Comparison of ENCODE assay signal across 16 mouse cellular contexts in the genomic region with DNA sequence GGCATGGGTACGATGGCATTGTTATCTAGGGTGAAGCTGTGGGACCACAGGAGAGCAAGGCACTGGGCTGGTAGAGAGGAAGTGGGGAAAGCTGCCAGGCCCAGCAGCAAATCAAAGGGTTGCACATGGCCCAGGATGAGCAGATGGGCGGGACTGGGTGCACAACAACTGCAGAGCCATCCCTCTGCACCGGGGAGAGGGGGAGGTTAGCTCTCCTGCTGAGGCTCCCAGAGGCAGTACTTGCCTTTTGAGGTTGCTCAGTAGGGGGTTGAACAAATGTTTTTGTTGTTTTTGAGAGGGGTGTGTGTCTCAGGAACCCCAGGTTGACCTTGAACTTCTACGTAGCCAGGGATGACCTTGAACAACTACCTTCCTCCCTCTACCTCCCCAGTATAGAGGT. TPM values are rescaled to one million over a fixed set of nuclear protein-coding genes. Genes with fewer than 3 reads are reported as not detected.
DNase-seq lines count a peak whose midpoint lies in the region; ATAC-seq lines count a peak whose summit lies in the region.
"Had no signal": no experiment of that assay in that cellular context is flagged by ENCODE, and none has a peak within 500 bp of the region (broad histone marks: within the 10 kb centered on the region; RNA-seq: fewer than 3 reads in every experiment).

No protein-coding gene starts in this region.

- ATAC-seq in kidney, embryonic 15.5 days (replicated peaks; ENCODE audit: low FRiP score): no peak
- ATAC-seq: forebrain, embryonic 15.5 days had no signal

- no peaks in the 10 kb centered on the region for H3K9me3 ChIP-seq in kidney, embryonic 15.5 days (replicated peaks)
- H3K9me3 ChIP-seq: embryonic facial prominence, embryonic 15.5 days; forebrain, embryonic 15.5 days had no signal

- H3K4me2 ChIP-seq in kidney, embryonic 15.5 days: no peak overlapping the region
- H3K4me2 ChIP-seq: embryonic facial prominence, embryonic 15.5 days; forebrain, embryonic 15.5 days; hindbrain, embryonic 14.5 days had no signal

- H3K4me3 ChIP-seq in kidney, embryonic 15.5 days (replicated peaks): no peak overlapping the region
- H3K4me3 ChIP-seq: embryonic facial prominence, embryonic 15.5 days; forebrain, embryonic 15.5 days had no signal

- peaks cover 8% of the 10 kb centered on the region; the same call in 1 of the 2 replicates for H3K4me1 ChIP-seq in kidney, embryonic 15.5 days
- H3K4me1 ChIP-seq: embryonic facial prominence, embryonic 15.5 days; forebrain, embryonic 15.5 days had no signal

- H3K27ac ChIP-seq in kidney, embryonic 15.5 days: no peak overlapping the region
- H3K27ac ChIP-seq: embryonic facial prominence, embryonic 15.5 days; forebrain, embryonic 15.5 days; hindbrain, embryonic 14.5 days had no signal

- no peaks in the 10 kb centered on the region for H3K27me3 ChIP-seq in kidney, embryonic 15.5 days
- H3K27me3 ChIP-seq: embryonic facial prominence, embryonic 15.5 days; forebrain, embryonic 15.5 days had no signal

- peak; percentile 41 for DNase-seq in testis, postnatal 14 days (ENCODE audit: low spot score)
- no peak for DNase-seq in testis, postnatal 10 days (ENCODE audit: low spot score)
- DNase-seq in ZHBTc4 (ENCODE audit: low read depth, low spot score): peak; percentile 88
- peak; percentile 33 to 52 for DNase-seq in thymus, adult 18-20 months
- DNase-seq in frontal cortex, postnatal 36 days (ENCODE audit: low spot score in 2 of 2): no peak
- no peak for DNase-seq in heart, postnatal 25 days (ENCODE audit: low spot score)
- DNase-seq: cerebellum, adult 2 months; gastrocnemius, postnatal 10 days; kidney, adult 9 months; liver; lung, adult 2 months; right cerebral cortex, postnatal 14 days had no signal

- H3K36me3 ChIP-seq in kidney, embryonic 15.5 days: no peaks in the 10 kb centered on the region
- H3K36me3 ChIP-seq: embryonic facial prominence, embryonic 15.5 days; forebrain, embryonic 15.5 days had no signal

- intact Hi-C loops in heart, postnatal 25 days (cut with DNase I): no loop called here

- WGBS in kidney, embryonic 15.5 days: 53% methylated on average over 4 of the region's 4 CpGs

- no peak overlapping the region for H3K9ac ChIP-seq in kidney, embryonic 15.5 days
- H3K9ac ChIP-seq: embryonic facial prominence, embryonic 15.5 days; forebrain, embryonic 15.5 days; hindbrain, embryonic 14.5 days had no signal

RNA-seq across cellular contexts. Expression of a gene that starts 40.2 kb away (rescaled TPM):
- 41.4 and 45.8 TPM in 2 replicates for polyA plus RNA-seq in kidney, embryonic 15.5 days (2015; fragmentation: Nextera tagmentation; extraction: Ambion mirVana)
- 10 to 100 TPM; 73.0 to 76.3 TPM for total RNA-seq in heart, postnatal 25 days (2021)

RNA-seq across cellular contexts. Expression of a gene that starts 41.3 kb away (rescaled TPM):
- 112 and 114 TPM in 2 replicates for polyA plus RNA-seq in kidney, embryonic 15.5 days (2015; fragmentation: Nextera tagmentation; extraction: Ambion mirVana)
- total RNA-seq in heart, postnatal 25 days (2021): 10 to 100 TPM; 40.3 to 54.7 TPM

Comparison
In these comparisons a context has a peak if more than half of its experiments do, and no peak if none do; other contexts are left out.
1. DNase-seq: peak in testis, postnatal 14 days (single experiment), ZHBTc4 (single experiment) and thymus, adult 18-20 months (2 of 2); none in testis, postnatal 10 days (single experiment), frontal cortex, postnatal 36 days (0 of 2) and heart, postnatal 25 days (single experiment).